Mouse (Mus musculus): ENCODE results near the gene Dis3l.

Gene Dis3l

GRCm38 (mm10) chr9:64341254-64341566 lies at the start of gene Dis3l:
Gene Dis3l, minus strand, starts transcription at chr9:64341288.
- in situ Hi-C loops (cut with MboI, MseI): no loop called here

- in situ Hi-C loops (cut with MboI, MseI): loop anchor here (10.0 kb wide), 1 partner anchor 485 kb away; no protein-coding TSS in a partner anchor
Observed at GRCm38 (mm10) chr9:64389576-64390292, 48.6 kb upstream of the Dis3l start.

- in situ Hi-C loops (cut with MboI, MseI): loop anchor here (10.0 kb wide), 1 partner anchor 482 kb away; no protein-coding TSS in a partner anchor
Observed at GRCm38 (mm10) chr9:64386466-64387211, 45.6 kb upstream of the Dis3l start.

- in situ Hi-C loops (cut with MboI, MseI): loop anchor here (10.0 kb wide), 1 partner anchor 481 kb away; no protein-coding TSS in a partner anchor
Observed at GRCm38 (mm10) chr9:64385511-64386465, 44.7 kb upstream of the Dis3l start, which contains the start of gene Megf11. Gene Megf11, plus strand, starts transcription at chr9:64385626.

- in situ Hi-C loops (cut with MboI, MseI): loop anchor here (10.0 kb wide), 1 partner anchor 478 kb away; no protein-coding TSS in a partner anchor
Observed at GRCm38 (mm10) chr9:64383021-64383788, 42.1 kb upstream of the Dis3l start.

GRCm38 (mm10) chr9:64376380-64376779 lies 35.3 kb upstream of the Dis3l start:
- in situ Hi-C loops (cut with MboI, MseI): no loop called here

GRCm38 (mm10) chr9:64371305-64371819 lies 30.3 kb upstream of the Dis3l start:
- in situ Hi-C loops (cut with MboI, MseI): no loop called here

GRCm38 (mm10) chr9:64369871-64370270 lies 28.8 kb upstream of the Dis3l start:
- in situ Hi-C loops (cut with MboI, MseI): no loop called here

GRCm38 (mm10) chr9:64361231-64361950 lies 20.3 kb upstream of the Dis3l start:
- in situ Hi-C loops (cut with MboI, MseI): no loop called here

GRCm38 (mm10) chr9:64355627-64356026 lies 14.5 kb upstream of the Dis3l start:
- in situ Hi-C loops (cut with MboI, MseI): no loop called here

- in situ Hi-C loops (cut with MboI, MseI): no loop called here
Observed at GRCm38 (mm10) chr9:64351191-64351590, 10.1 kb upstream of the Dis3l start.

GRCm38 (mm10) chr9:64349490-64349889 lies 8.4 kb upstream of the Dis3l start:
- in situ Hi-C loops (cut with MboI, MseI): no loop called here

- in situ Hi-C loops (cut with MboI, MseI): no loop called here
Observed at GRCm38 (mm10) chr9:64347377-64347776, 6.3 kb upstream of the Dis3l start.

GRCm38 (mm10) chr9:64345931-64346330 lies 4.8 kb upstream of the Dis3l start:
- in situ Hi-C loops (cut with MboI, MseI): no loop called here

- in situ Hi-C loops (cut with MboI, MseI): no loop called here
Observed at GRCm38 (mm10) chr9:64343656-64344055, 2.6 kb upstream of the Dis3l start.

- in situ Hi-C loops (cut with MboI, MseI): no loop called here
Observed at GRCm38 (mm10) chr9:64341671-64342070, 583 bp upstream of the Dis3l start.

- in situ Hi-C loops (cut with MboI, MseI): no loop called here
Observed at GRCm38 (mm10) chr9:64340351-64341253, 486 bp downstream of the Dis3l start.

GRCm38 (mm10) chr9:64339361-64339760 lies 1.7 kb downstream of the Dis3l start:
- in situ Hi-C loops (cut with MboI, MseI): no loop called here

GRCm38 (mm10) chr9:64335825-64336224 lies 5.3 kb downstream of the Dis3l start:
- in situ Hi-C loops (cut with MboI, MseI): no loop called here
